Mouse (Mus musculus) intestine, postnatal 0 days (tissue): ENCODE measurements around the gene Gm27029. TPM values are rescaled to one million over a fixed set of nuclear protein-coding genes. Genes with fewer than 3 reads are reported as not detected.
"Not testable (repeated sequence)": the region's sequence is repeated elsewhere in the genome, so short reads cannot be mapped to it uniquely, and the experiment has no call there.

ENCODE experiments used
- ATAC-seq: fragments of 200-750 bp; cut with Nextera tagmentation; 2 replicates; pipeline ENCODE4 v1.8.0; 2017; ENCODE audit warnings: mild to moderate bottlenecking, moderate TSS enrichment, moderate library complexity
- H3K27ac ChIP-seq: fragments of 300-500 bp; sonication (generic); 2 replicates; pipeline ENCODE4 v1.5.1; 2014; ENCODE audit warnings: mild to moderate bottlenecking, low read depth, low read length, moderate library complexity
- H3K27me3 ChIP-seq: fragments of 300-500 bp; sonication (generic); replicated peaks from 2 replicates; pipeline ENCODE4 v1.6.1; 2014; ENCODE audit warnings: low read length, mixed read lengths; ENCODE audit not compliant: control insufficient read depth, insufficient read depth
- H3K36me3 ChIP-seq: fragments of 300-500 bp; sonication (generic); 2 replicates; pipeline ENCODE4 v1.6.1; 2014; ENCODE audit warnings: mild to moderate bottlenecking, moderate library complexity; ENCODE audit not compliant: control insufficient read depth, insufficient read depth
- H3K4me1 ChIP-seq: fragments of 300-500 bp; sonication (generic); replicated peaks from 2 replicates; pipeline ENCODE4 v1.6.1; 2014; ENCODE audit warnings: antibody characterized with exemption, low read length, mixed read lengths; ENCODE audit not compliant: control insufficient read depth, insufficient read depth
- H3K4me2 ChIP-seq: fragments of 300-500 bp; sonication (generic); replicated peaks from 2 replicates; pipeline ENCODE4 v1.6.1; 2014; ENCODE audit warnings: low read depth, mild to moderate bottlenecking, moderate library complexity
- H3K4me3 ChIP-seq: fragments of 300-500 bp; sonication (generic); 2 replicates; pipeline ENCODE4 v1.5.1; 2014; ENCODE audit warnings: low read depth, low read length
- H3K9ac ChIP-seq: fragments of 300-500 bp; sonication (generic); 2 replicates; pipeline ENCODE4 v1.6.1; 2014; ENCODE audit warnings: mild to moderate bottlenecking, low read depth, low read length
- H3K9me3 ChIP-seq: fragments of 300-500 bp; sonication (generic); 2 replicates; pipeline ENCODE4 v1.6.1; 2016; ENCODE audit warnings: mixed run types; ENCODE audit not compliant: control insufficient read depth
- CTCF ChIP-seq: sonication (generic); IDR thresholded peaks from 2 replicates; pipeline ENCODE4 v1.5.1; 2016; ENCODE audit warnings: low read depth, mild to moderate bottlenecking, control low read depth, antibody characterized with exemption, moderate library complexity
- WGBS: fragments of 180-500 bp; shearing (Covaris S2); extraction: QIAGEN DNeasy Blood & Tissue Kit; methylation state at CpG from one replicate; pipeline ENCODE4 v1.1.7; 2014; 5-methylcytosine and 5-hydroxymethylcytosine counted together
- polyA plus RNA-seq: library from polyadenylated mRNA; unstranded; fragments of >200 nt; fragmentation: Nextera tagmentation; extraction: Ambion mirVana; gene quantifications from 2 replicates; pipeline ENCODE4 v1.2.1, GENCODE M21; 2015

Gm27029 gene
- polyA plus RNA-seq, 1 experiment from 2014 or later, result 2.2 TPM

GRCm38 (mm10) chr11:101381817-101382216 is 42.8 kb downstream of the Gm27029 start:
- ATAC-seq, result no peak
- H3K27ac ChIP-seq, result no peak overlapping the region
- no peaks in the 10 kb centered on the region for H3K9me3 ChIP-seq
- TF ChIP-seq CTCF, result no peak
- H3K27me3 ChIP-seq, result no peaks in the 10 kb centered on the region
- H3K9ac ChIP-seq, result no peak overlapping the region
- H3K36me3 ChIP-seq, result no peaks in the 10 kb centered on the region
- no peaks in the 10 kb centered on the region for H3K4me1 ChIP-seq
- 29% methylated on average over 4 of the region's 4 CpGs for WGBS
- H3K4me2 ChIP-seq, result no peak overlapping the region
- H3K4me3 ChIP-seq, result no peak overlapping the region

- Histone ChIP-seq H3K36me3 (peaks cover 6% of the 10 kb centered on the region; the same call in 1 of the 2 replicates), H3K4me3 (no peak overlapping the region), H3K27ac (no peak overlapping the region), H3K4me1 (no peaks in the 10 kb centered on the region), H3K27me3 (no peaks in the 10 kb centered on the region), H3K9ac (no peak overlapping the region), H3K4me2 (no peak overlapping the region), H3K9me3 (no peaks in the 10 kb centered on the region)
- peak; percentile 48 for ATAC-seq
- no peak for TF ChIP-seq CTCF
- WGBS, result 73% methylated on average over 6 of the region's 6 CpGs
Observed at GRCm38 (mm10) chr11:101378926-101379325, 45.7 kb downstream of the Gm27029 start.

DNA sequence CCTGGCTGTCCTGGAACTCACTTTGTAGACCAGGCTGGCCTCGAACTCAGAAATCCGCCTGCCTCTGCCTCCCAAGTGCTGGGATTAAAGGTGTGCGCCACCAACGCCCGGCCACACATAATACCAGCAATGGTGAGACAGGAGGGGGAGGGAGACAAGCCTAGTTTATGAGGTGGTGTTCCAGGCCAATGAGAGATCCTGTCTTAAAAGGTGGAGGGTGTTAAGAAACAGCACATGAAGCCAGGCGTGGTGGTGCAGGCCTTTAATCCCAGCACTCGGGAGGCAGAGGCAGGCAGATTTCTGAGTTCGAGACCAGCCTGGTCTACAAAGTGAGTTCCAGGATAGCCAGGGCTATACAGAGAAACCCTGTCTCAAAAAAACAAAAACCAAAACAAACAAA is 46.4 kb downstream of the Gm27029 start:
- H3K9ac ChIP-seq, H3K4me1 ChIP-seq, H3K27me3 ChIP-seq, H3K9me3 ChIP-seq, H3K4me3 ChIP-seq, H3K4me2 ChIP-seq, ATAC-seq, H3K27ac ChIP-seq, H3K36me3 ChIP-seq: not testable (repeated sequence)
- WGBS, result 96% methylated on average over 8 of the region's 8 CpGs

GRCm38 (mm10) chr11:101374421-101374938 is 50.1 kb downstream of the Gm27029 start:
- Histone ChIP-seq H3K9ac (no peak overlapping the region), H3K36me3 (peaks cover 12% of the 10 kb centered on the region), H3K4me3 (no peak overlapping the region), H3K27me3 (no peaks in the 10 kb centered on the region), H3K4me2 (no peak overlapping the region), H3K27ac (no peak overlapping the region), H3K9me3 (no peaks in the 10 kb centered on the region), H3K4me1 (no peaks in the 10 kb centered on the region)
- no peak for ATAC-seq
- no peak for TF ChIP-seq CTCF
- WGBS, result 63% methylated on average over 7 of the region's 7 CpGs

DNA sequence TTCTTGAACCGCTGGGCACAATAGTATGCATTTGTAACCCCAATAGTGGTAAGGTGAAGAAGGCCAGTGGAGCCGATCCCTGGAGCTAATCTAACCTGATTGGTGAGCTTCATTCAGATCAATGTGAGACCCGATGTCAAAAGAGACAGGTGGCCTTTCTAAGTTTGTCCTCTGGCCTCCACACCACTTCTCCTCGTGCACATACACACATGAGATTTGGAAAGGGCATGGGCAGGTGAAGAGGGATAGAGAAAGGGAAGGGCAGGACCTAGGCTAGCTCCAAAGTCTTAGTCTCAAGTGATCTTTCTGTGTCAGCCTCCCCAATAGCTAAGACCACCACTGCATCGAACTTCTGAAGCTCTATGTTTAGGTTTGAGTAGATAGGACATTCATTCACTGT is 54.5 kb downstream of the Gm27029 start:
- Histone ChIP-seq H3K27me3 (no peaks in the 10 kb centered on the region), H3K9ac (0 out of 2 replicates have a peak overlapping the region, but pooled peaks have one; percentile 7), H3K36me3 (peaks cover 6% of the 10 kb centered on the region; the same call in 1 of the 2 replicates), H3K9me3 (no peaks in the 10 kb centered on the region), H3K4me1 (0 out of 2 replicates have a peak, but pooled peaks cover 4% of the 10 kb centered on the region), H3K4me2 (peak overlapping the region; percentile 49), H3K4me3 (no peak overlapping the region; the same call in 1 of the 2 replicates), H3K27ac (no peak overlapping the region)
- no peak for ATAC-seq
- WGBS, result 69% methylated on average over 5 of the region's 5 CpGs
- no peak for TF ChIP-seq CTCF

DNA sequence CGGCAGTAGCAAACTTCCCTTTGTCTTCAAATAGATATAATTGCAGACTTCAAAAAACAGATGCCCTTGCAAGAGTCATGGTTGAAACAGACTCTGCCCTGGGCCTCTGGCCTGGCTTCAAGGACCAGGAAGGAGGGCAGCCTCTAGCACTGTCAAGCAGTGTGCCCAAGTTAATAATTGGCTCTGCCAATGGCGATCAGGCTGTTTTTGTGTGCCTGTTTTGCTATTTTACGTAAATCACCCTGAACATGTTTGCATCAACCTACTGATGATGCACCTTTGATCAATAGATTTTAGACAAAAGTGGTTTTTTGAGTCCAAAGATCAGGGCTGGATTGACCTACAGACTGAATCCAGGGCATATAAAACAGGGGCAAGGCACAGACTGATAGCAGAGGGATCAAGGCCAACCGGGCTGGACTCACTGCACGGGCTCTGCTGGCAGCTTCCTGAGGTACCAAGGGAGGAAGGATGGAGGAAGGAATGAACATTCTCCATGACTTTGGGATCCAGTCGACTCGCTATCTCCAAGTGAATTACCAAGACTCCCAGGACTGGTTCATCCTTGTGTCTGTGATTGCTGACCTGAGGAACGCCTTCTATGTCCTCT is 57.2 kb downstream of the Gm27029 start, which contains the start of gene G6pc:
Gene G6pc (plus strand): TSS at position 236 of the 610 bp plus-strand sequence.
- TF ChIP-seq CTCF, result no peak
- Histone ChIP-seq H3K27me3 (no peaks in the 10 kb centered on the region), H3K9me3 (no peaks in the 10 kb centered on the region), H3K27ac (peak within 1 kb of the TSS; percentile 62), H3K4me1 (peaks cover 10% of the 10 kb centered on the region; the same call in 1 of the 2 replicates), H3K36me3 (no peaks in the 10 kb centered on the region), H3K9ac (no peak within 1 kb of the TSS), H3K4me2 (peak within 1 kb of the TSS; percentile 49), H3K4me3 (peak within 1 kb of the TSS; percentile 34)
- WGBS, result 60% methylated on average over 8 of the region's 8 CpGs
- peak; percentile 52 for ATAC-seq
